Mouse (Mus musculus) liver, embryonic 14.5 days (tissue): ENCODE results near the gene Gm49403.

Source experiments
- CTCF ChIP-seq: IDR thresholded peaks from 2 replicates; pipeline ENCODE4 v1.5.1; 2016; ENCODE audit warnings: antibody characterized with exemption, low read depth, control low read depth
- EP300 ChIP-seq: IDR thresholded peaks from 2 replicates; pipeline ENCODE4 v1.6.1; 2016; ENCODE audit warnings: antibody characterized with exemption, low read depth

DNA sequence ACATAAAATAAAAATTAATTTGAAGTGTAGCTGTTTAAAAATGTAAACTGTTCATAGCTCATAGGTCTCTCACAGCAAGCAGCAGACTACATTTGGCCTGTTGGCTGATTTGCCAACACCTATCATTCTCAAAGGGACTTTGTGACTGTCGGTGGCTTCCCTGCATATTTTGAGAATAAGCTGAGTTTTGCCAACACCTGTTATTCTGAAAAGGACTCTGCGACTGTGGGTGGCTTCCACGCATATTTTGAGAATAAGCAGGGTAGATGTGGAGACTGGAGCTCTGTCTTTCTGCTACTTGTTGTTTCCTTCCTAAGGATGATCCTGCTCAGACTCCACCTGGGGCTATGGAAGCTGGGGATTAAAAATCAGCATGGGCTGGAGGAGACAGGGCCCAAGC is 30.6 kb upstream of the Gm49403 start:
- TF ChIP-seq CTCF (no peak), EP300 (no peak)
